Mouse (Mus musculus) liver, embryonic 11.5 days (tissue): ENCODE data around the gene Cradd. TPM values are rescaled to one million over a fixed set of nuclear protein-coding genes. Genes with fewer than 3 reads are reported as not detected.

Experiments
- ATAC-seq: fragments of 200-750 bp; cut with Nextera tagmentation; replicated peaks from 2 replicates; pipeline ENCODE4 v1.8.0; 2017; ENCODE audit warnings: moderate number of reproducible peaks, mild to moderate bottlenecking, moderate TSS enrichment, moderate library complexity; ENCODE audit not compliant: low FRiP score
- DNase-seq: peaks from one replicate; pipeline ENCODE4 v3.0.0-alpha.2; 2017; ENCODE audit warnings: low spot score
- H3K27ac ChIP-seq: fragments of 300-500 bp; sonication (generic); 2 replicates; pipeline ENCODE4 v1.5.1; 2014; ENCODE audit warnings: mild to moderate bottlenecking, low read depth, low read length, control low read depth
- H3K27me3 ChIP-seq: fragments of 300-500 bp; sonication (generic); replicated peaks from 2 replicates; pipeline ENCODE4 v1.6.1; 2014; ENCODE audit warnings: low read length, mixed read lengths; ENCODE audit not compliant: control insufficient read depth, insufficient read depth
- H3K36me3 ChIP-seq: fragments of 300-500 bp; sonication (generic); 2 replicates; pipeline ENCODE4 v1.6.1; 2014; ENCODE audit warnings: mild to moderate bottlenecking, low read length, moderate library complexity, mixed read lengths; ENCODE audit not compliant: control insufficient read depth, insufficient read depth
- H3K4me1 ChIP-seq: fragments of 300-500 bp; sonication (generic); replicated peaks from 2 replicates; pipeline ENCODE4 v1.6.1; 2014; ENCODE audit warnings: low read length, mixed read lengths; ENCODE audit not compliant: control insufficient read depth, insufficient read depth
- H3K4me2 ChIP-seq: fragments of 300-500 bp; sonication (generic); 2 replicates; pipeline ENCODE4 v1.6.1; 2014; ENCODE audit warnings: mild to moderate bottlenecking, control low read depth, moderate library complexity
- H3K4me3 ChIP-seq: fragments of 300-500 bp; sonication (generic); 2 replicates; pipeline ENCODE4 v1.5.1; 2014; ENCODE audit warnings: low read depth, low read length, control low read depth
- H3K9ac ChIP-seq: fragments of 300-500 bp; sonication (generic); 2 replicates; pipeline ENCODE4 v1.6.1; 2014; ENCODE audit warnings: low read depth, low read length, control low read depth
- H3K9me3 ChIP-seq: fragments of 300-500 bp; sonication (generic); 2 replicates; pipeline ENCODE4 v1.6.1; 2016; ENCODE audit warnings: low read length, inconsistent platforms, mixed read lengths; ENCODE audit not compliant: control insufficient read depth
- WGBS: fragments of 180-500 bp; shearing (Covaris S2); extraction: QIAGEN DNeasy Blood & Tissue Kit; methylation state at CpG from one replicate; pipeline ENCODE4 v1.1.7; 2014; 5-methylcytosine and 5-hydroxymethylcytosine counted together
- polyA plus RNA-seq: library from polyadenylated mRNA; unstranded; fragments of >200 nt; fragmentation: Nextera tagmentation; extraction: Ambion mirVana; gene quantifications from 2 replicates; pipeline ENCODE4 v1.2.1, GENCODE M21; 2014

The Cradd gene
- polyA plus RNA-seq, 1 experiment from 2014 or later = 10.5 TPM

DNA sequence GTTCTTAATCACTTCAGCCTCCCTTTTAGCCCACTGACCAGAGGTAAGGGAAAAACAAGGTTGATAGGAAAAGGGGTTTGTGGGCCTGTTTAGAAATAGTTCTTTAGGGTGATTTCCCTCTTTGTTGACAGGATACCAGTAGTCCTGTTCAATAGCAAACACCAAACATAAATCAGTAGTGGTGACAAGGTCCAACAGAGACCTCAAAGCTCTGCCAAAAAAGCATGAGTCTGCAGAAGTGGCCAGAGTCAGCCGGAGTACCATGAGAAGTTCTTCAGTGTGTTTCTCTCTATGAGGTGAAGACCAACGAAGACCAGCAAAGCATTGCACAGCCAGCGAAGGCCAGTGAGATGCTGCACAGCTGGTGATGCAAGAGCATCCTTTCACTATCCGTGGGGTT, 16.7 kb upstream of the Cradd start:
- no peaks in the 10 kb centered on the region for H3K4me1 ChIP-seq
- no peak for ATAC-seq
- WGBS = 83% methylated on average over 4 of the region's 4 CpGs

DNA sequence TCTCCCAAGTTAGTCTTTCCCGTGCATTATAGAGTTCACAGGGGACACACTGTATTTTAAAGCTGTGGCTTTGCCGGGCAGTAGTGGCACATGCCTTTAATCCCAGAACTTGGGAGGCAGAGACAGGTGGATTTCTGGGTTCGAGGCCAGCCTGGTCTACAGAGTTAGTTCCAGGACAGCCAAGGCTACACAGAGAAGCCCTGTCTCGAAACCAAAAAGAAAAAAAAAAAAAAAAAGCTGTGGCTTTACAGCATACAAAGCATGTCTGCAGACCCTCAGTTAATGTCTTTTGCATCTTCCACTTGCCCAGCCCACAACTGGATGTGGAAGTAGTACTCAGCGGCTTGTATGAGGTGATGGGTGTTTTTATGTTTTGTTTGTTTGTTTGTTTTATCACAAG, 13.7 kb upstream of the Cradd start:
- no peak overlapping the region for H3K4me3 ChIP-seq
- DNase-seq (no peak), ATAC-seq (no peak)
- no peak overlapping the region for H3K9ac ChIP-seq
- no peaks in the 10 kb centered on the region for H3K27me3 ChIP-seq
- no peaks in the 10 kb centered on the region for H3K36me3 ChIP-seq
- no peak overlapping the region for H3K4me2 ChIP-seq
- 61% methylated on average over 5 of the region's 5 CpGs for whole genome bisulfite sequencing
- H3K9me3 ChIP-seq = no peaks in the 10 kb centered on the region
- no peaks in the 10 kb centered on the region for H3K4me1 ChIP-seq
- no peak overlapping the region for H3K27ac ChIP-seq

More for the DNA sequence above, 16.7 kb upstream of the Cradd start:
- Histone ChIP-seq H3K36me3 (no peaks in the 10 kb centered on the region), H3K9me3 (no peaks in the 10 kb centered on the region), H3K27ac (no peak overlapping the region), H3K4me3 (no peak overlapping the region), H3K27me3 (no peaks in the 10 kb centered on the region), H3K9ac (no peak overlapping the region), H3K4me2 (no peak overlapping the region)
- DNase-seq = no peak

DNA sequence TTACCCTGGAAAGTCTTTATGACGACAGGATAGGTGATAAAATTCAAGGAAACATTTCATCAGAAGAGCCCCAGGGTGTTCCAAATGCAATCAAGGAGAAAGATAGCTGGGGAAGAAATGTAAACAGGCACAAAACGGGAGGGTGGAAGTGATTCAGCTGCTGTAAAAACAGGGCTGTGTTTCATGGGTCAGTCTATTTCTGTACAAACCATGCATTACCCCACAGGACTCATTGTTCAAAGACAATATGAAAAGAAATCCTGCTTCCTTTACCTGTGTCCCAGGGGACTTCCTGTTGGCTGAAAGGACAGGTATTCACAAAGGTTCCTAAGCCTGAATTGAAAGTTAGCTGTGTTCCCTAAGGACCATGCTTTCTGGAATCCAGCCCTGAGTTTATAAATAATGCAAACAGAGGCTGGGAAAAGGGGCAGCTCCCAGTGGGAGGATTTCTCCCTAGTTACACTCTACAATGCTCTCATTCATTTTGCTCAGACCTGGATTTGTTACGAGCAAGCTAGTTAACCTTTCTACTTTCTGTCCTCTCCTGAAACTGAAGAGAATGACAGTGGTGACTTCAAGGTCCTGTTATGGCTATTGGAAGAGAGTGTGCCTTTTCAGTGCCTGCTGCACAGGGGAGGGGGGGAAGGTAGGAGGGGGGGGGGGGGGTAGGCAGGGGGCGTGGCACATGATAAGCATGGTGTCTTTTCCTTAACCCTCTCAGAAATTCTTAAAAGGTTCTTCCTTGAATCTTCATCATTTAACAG, 13.0 kb upstream of the Cradd start:
- H3K27ac ChIP-seq = no peak overlapping the region
- ATAC-seq = no peak
- WGBS = 32% methylated on average over 4 of the region's 4 CpGs
- H3K27me3 ChIP-seq = no peaks in the 10 kb centered on the region
- H3K4me1 ChIP-seq = no peaks in the 10 kb centered on the region
- DNase-seq = no peak
- H3K9me3 ChIP-seq = no peaks in the 10 kb centered on the region
- H3K36me3 ChIP-seq = no peaks in the 10 kb centered on the region
- no peak overlapping the region for H3K4me3 ChIP-seq
- no peak overlapping the region for H3K9ac ChIP-seq
- H3K4me2 ChIP-seq = no peak overlapping the region

DNA sequence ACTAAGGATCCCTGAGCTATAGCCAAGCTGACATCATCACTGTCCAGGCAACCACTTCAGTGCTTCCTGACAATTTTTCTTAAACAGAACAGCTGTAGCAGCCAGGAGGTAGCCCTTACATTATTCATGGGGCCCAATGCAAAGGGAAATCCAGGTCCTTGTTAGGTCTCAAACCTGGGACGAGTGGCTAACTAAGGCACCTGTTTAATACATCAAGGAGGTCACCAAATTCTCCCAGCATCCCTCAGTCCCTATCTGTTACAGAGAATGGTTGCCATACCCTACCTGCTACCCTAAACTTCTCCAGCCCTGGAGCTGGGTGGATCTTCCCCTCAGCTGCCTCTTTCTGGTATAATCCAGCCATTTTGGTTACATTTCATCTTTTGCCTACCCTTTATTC, 10.9 kb upstream of the Cradd start:
- no peak overlapping the region for H3K4me2 ChIP-seq
- H3K36me3 ChIP-seq = no peaks in the 10 kb centered on the region
- H3K4me1 ChIP-seq = no peaks in the 10 kb centered on the region
- DNase-seq = no peak
- H3K4me3 ChIP-seq = no peak overlapping the region
- no peaks in the 10 kb centered on the region for H3K9me3 ChIP-seq
- no peak overlapping the region for H3K9ac ChIP-seq
- WGBS = 67% methylated on average over 1 of the region's 1 CpGs
- no peaks in the 10 kb centered on the region for H3K27me3 ChIP-seq
- no peak for ATAC-seq
- H3K27ac ChIP-seq = no peak overlapping the region

DNA sequence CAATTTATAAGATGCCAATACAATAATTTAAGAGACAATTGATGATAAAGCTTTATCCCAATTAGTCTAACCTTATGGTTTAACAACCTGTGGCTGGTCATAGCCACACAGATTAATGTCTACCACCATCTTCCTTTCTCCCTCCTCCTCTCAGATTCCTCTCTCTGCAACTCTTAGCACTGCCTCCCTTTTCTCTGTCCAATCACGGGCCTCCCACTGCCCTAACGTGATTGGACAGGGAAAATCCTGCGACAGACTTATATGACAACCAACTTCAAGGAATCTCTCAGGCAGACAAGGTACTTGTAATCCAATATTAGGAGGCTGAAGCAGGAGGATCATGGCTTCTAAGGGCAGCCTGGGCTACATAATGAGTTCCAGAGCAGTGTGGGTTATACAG, 8.7 kb upstream of the Cradd start:
- H3K27ac ChIP-seq = no peak overlapping the region
- H3K36me3 ChIP-seq = no peaks in the 10 kb centered on the region
- H3K4me3 ChIP-seq = no peak overlapping the region
- H3K4me1 ChIP-seq = no peaks in the 10 kb centered on the region
- H3K9me3 ChIP-seq = no peaks in the 10 kb centered on the region
- no peaks in the 10 kb centered on the region for H3K27me3 ChIP-seq
- 68% methylated on average over 3 of the region's 3 CpGs for WGBS
- H3K4me2 ChIP-seq = no peak overlapping the region
- DNase-seq (no peak), ATAC-seq (no peak)
- H3K9ac ChIP-seq = no peak overlapping the region

DNA sequence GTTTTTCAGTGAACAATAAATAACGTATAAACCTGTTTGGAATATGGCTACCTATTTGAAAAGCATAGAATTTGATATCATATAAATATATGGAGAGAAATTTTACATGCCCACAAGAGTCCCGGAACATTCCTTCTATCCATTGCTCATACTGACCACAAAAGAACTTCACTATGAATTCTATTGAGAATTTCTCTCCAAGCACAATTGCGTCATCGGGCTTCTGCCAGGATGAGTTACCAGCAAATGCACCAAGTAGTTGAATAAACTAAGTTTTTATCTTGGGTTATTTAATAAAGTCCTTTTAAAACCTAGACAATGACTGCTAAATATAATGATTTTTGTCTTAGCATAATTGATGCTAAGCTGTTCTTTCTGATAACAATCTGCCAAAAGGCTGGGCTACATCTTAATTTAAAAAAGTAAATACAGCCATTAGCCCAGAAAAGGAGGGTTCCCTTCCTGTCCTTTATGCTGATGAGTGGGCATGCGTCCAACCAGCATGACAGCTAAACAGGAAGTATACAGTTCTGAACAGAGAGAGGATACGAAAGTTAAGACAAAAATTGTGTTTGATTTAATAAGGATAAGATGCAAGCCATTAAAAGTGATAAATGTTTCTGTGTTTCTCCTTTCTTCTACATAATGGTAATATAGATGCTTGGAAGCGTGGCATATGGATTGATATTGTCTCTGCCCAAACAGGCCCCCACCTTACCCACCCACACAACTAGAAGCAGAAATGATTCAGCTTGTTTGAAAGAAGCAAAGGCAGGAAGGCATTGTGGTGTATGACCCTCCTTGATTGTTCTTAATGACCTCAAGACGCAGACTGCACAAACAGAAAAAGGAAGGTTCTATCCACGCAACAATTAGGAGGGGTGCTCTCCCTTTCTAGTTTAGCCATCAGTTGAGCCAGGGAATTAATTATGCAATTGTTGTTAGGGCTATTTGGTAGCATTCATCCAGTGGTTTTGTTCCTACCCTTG, 6.7 kb upstream of the Cradd start:
- Histone ChIP-seq H3K9me3 (no peaks in the 10 kb centered on the region), H3K4me3 (no peak overlapping the region), H3K9ac (no peak overlapping the region), H3K36me3 (no peaks in the 10 kb centered on the region), H3K27me3 (no peaks in the 10 kb centered on the region), H3K4me2 (no peak overlapping the region), H3K27ac (no peak overlapping the region), H3K4me1 (no peaks in the 10 kb centered on the region)
- no peak for ATAC-seq
- WGBS = 82% methylated on average over 9 of the region's 9 CpGs
- DNase-seq = no peak

DNA sequence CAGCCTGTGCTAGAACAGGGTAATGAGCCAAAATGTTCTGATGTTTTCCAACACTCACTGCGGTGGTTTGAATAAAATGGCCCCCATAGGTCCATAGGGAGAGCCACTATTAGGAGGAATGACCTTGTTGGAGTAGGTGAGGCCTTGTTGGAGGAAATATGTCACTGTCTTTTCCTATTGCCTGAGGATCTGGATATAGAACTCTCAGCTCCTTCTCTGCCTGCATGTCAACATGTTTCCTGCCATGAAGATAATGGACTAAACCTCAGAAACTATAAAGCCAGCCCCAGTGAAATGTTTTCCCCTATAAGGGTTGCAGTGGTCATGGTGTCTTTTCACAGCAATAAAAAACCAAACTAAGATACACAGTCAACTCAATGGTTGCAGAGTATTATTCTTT, 6.0 kb upstream of the Cradd start:
- Histone ChIP-seq H3K9me3 (no peaks in the 10 kb centered on the region), H3K4me1 (no peaks in the 10 kb centered on the region), H3K4me2 (no peak overlapping the region), H3K27ac (no peak overlapping the region), H3K4me3 (no peak overlapping the region), H3K9ac (no peak overlapping the region), H3K36me3 (no peaks in the 10 kb centered on the region), H3K27me3 (no peaks in the 10 kb centered on the region)
- WGBS = 76% methylated on average over 1 of the region's 1 CpGs
- DNase-seq = no peak
- no peak for ATAC-seq

DNA sequence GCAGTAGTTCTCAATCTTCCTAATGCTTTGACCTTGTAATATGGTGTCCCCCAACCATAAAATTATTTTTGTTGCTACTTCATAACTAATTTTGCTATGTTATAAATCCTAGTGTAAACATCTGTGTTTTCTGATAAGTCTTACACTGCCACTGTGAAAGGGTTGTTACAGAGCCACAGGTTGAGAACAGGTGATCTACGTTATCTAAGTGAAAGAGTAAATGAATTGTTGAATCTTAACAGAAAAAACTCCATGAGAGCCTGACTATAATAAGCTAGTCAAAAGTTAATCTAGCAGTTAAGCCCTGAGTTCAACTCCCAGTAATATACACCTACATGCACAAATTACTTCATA, 322 bp upstream of the Cradd start:
- no peak overlapping the region for H3K9ac ChIP-seq
- no peaks in the 10 kb centered on the region for H3K27me3 ChIP-seq
- H3K36me3 ChIP-seq = no peaks in the 10 kb centered on the region
- H3K4me3 ChIP-seq = peak overlapping the region; percentile 74; the same call in 1 of the 2 replicates
- 0 out of 2 replicates have a peak overlapping the region, but pooled peaks have one; percentile 89 for H3K27ac ChIP-seq
- H3K9me3 ChIP-seq = no peaks in the 10 kb centered on the region
- WGBS = 45% methylated on average over 1 of the region's 1 CpGs
- ATAC-seq = peak; percentile 27
- H3K4me1 ChIP-seq = peaks cover 9% of the 10 kb centered on the region; the same call in 1 of the 2 replicates
- H3K4me2 ChIP-seq = no peak overlapping the region
- no peak for DNase-seq
